Mouse (Mus musculus) CD4-positive helper T cell, adult 2 months (primary cell): ENCODE results near the gene Pds5b.
A peak's percentile ranks its signal among the peaks of the same experiment; 100 is the strongest.
"Not testable (repeated sequence)": the region's sequence is repeated elsewhere in the genome, so short reads cannot be mapped to it uniquely, and the experiment has no call there.

ENCODE experiments used
- DNase-seq: peaks from one replicate; pipeline ENCODE4 v3.0.0-alpha.2; 2012; ENCODE audit warnings: low read depth, missing footprints, low spot score

Pds5b gene

DNA sequence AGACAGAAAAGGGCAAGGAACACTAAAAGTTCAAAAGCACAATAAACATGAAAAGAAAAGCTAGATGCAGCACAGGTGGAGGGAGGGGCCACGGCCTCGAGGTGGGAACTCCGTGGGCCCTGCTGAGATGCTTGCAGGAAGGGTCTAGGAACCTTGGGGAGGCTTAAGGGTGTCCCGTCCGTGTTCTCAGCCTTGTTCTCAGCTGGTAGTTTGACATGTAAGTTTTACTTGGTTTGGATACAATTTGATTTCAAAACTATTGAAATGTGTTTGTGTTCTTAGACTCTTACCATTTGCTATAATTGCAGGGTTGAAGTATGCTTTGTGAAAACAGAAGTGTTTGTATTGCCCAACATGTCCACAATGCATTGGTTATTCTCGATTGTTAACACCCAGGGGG lies 149.2 kb downstream of the Pds5b start:
- DNase-seq = no peak

DNA sequence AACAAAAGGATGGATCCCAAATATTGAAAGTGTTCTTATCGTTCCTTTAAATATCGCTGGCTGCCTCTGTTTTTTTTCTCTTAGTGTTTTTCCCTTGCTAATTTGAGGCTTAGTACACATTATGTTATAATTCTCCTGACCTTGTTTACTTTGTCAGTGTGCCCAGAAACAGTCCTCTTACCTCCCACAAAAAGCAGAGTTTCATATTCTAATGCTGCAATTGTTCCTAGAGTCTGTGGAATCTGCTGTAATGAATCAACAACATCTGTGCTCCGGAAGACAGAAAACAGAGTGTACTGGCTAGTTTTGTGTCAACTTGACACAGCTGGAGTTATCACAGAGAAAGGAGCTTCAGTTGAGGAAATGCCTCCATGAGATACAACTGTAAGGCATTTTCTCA lies 149.8 kb downstream of the Pds5b start:
- DNase-seq = no peak

DNA sequence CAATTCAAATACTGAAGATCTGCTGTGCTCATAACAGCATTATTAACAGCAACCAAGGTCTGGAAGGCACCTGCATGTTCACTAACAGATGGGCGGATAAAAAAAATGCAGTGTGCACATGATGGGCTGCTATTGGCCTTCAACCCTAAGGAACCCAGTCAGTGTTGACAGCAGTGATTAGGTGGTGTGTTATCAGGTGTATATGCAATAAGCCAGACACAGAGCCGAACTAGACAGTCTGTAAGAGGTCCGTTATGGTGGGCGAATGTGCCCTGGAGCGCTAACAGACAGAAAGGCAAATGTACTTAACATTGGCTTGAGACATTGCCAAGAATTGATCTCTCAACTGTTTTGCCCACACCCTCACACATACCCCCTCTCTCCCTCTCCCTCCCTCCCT lies 156.0 kb downstream of the Pds5b start:
- DNase-seq = no peak

DNA sequence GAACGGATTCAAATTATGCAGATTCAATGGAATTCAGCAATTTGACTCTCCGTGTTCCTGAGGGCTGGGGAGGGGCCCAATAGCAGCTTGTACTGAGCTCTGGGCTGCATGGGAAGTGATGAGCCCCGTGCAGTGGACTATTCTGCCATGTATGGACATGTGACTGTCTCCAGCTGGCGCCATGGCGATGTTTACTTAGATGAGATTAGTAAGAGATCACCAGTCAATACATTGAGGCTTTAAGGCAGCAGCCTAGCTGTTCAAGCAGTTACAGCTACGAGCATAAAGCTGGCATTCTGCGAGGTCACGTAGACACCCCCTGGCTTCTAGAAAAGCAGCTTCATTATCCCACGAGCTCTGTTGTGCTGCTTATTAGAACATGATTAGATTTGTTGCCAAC lies 157.2 kb downstream of the Pds5b start:
- no peak for DNase-seq

DNA sequence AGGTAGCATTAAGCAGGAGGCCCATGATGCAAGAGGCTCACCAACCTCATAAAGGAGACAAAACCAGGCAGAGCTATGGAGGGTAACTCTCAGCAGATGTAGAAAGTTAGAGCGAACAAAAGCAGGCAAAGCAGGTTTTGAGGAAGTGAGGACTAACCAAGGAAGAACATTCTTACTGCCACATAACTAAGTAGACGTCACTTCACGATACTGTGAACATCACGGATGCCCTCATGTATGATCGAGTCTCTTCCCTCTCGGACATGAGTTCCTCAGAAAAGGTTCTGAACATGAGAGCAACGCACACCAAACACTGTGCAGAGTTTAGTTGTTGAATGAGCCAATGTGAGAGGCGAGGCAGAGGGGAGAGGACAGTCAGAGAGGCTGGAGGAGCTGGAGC lies 163.2 kb downstream of the Pds5b start:
- DNase-seq = no peak

DNA sequence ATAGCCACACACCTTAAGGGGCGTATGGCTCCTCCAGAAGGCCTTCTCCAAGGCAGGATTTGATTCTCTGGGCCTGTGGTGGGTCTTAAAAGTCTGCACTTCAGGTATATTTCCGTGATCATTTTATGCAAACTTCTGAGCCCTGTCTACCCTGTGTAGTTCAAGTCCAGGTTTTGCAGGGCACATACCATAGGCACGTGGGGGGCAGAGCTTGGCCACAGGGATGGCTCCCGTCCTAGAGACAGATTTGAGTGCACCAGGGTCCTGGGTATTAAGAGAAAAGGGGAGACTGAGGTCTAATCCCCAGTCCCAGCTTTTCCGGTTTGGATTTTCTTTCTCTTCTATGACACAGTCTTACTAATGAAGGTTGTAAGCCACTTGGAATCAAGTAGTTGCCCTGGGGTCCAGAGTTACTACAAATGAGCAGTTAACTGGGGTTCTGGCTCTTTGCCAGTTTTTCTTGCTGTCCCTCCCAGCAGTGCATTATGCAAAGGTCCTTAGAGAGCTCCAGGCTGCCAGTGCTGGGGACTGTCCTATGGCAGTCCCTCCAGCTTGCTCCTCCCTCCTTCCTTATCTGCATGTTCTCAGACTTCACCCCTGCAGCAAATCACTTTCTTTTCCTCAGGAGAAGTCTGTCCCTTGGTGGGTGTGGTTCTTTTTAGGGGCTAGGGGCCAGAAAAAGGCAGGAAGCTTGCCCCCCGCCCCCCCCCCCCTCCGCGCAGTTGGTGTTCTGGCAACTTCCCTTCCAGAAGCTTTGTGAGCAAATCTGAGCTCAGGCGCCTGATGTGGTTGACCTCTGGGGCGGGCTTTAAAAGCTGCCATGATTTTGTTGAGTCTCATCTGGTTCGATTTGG lies 166.4 kb downstream of the Pds5b start:
- peak; percentile 24 for DNase-seq

DNA sequence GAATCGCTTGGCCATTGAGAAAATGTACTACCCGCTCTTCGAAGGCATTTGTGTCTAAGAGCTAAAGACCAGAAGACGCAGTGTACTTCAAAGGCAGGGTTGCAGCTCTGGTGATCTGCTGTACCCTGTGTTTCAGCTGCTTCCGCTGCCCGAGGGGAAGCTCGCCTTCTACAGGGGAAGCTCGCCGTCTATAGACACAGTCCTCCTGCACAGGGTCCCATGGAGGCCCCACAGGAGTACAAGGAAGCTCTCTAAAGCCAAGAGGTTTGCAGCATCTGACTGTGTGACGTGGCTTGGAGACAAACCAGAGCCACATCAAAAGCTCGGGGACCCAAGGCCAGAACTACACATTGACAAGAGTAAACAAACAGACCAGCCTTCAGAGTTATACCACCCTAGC lies 167.1 kb downstream of the Pds5b start:
- DNase-seq = peak; percentile 17

DNA sequence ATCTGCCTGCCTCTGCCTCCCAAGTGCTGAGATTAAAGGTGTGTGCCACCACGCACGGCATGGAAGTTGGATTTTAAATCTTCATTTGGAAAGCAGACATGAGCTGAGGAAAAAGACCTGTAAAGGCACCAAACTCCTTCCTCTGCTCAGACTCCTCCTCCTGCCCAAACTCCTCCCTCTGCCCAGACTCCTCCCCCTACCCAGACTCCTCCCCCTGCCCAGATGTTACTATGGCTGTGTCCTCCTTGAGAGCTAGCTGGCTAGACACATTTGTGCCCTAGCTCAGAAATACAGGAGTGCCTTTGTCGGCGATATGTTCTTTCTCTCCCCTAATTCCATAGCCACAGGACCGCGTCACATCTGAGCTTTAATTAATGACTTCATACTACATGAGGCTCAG lies 172.4 kb downstream of the Pds5b start:
- DNase-seq = no peak

DNA sequence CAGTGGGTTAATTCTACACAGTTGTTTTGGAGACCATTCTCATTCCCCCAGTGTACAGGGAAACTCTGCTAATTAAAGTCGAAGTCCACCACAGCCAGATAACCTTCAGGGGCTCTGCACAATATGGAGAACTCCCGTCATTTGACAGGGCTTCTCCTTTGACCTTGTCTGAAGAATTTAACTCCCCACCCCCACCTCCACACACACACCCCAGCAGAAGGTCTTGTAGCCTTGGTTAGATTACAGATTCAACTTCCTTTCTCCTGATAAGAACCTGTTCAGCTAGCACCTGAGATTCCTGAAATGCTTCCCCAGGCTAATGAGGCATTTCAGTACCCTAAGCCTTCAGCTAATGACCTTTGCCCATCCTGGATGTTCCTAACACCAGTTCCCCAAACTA lies 177.3 kb downstream of the Pds5b start:
- no peak for DNase-seq

DNA sequence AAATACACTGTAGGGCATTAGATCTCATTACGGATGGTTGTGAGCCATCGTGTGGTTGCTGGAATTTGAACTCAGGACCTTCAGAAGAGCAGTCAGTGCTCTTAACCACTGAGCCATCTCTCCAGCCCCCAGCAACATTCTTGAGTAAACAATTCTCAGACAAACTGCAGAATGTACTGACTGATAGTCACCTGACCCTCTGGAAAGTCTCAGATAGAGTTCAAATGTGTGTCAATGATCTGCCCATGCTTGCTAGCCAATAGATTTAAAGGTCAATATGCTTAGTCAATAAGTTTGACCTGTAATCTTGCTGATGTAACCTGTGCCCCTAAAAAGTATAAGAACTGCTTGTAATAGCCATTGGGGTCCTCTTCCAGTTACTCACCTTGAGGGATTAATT lies 178.6 kb downstream of the Pds5b start:
- not testable (repeated sequence) for DNase-seq

DNA sequence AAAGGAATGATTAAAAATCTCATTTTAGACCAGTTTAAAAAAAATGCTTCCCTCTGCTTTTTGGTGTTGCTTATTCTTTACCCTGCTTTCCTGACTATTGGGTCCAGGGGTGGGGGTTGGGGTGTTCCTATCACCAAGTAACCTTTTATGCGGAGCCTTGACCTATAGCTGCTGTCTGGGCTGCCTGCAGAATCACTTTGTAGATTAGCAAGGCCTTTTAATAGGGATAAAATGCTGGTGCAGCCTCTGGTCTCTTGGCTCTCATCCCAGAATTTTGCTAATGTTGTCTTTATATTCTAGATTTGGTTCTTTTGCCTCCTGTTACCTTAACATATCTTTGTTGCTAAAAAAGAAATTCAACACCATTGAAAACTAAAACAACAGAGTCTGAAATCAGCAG lies 181.0 kb downstream of the Pds5b start:
- DNase-seq = no peak

DNA sequence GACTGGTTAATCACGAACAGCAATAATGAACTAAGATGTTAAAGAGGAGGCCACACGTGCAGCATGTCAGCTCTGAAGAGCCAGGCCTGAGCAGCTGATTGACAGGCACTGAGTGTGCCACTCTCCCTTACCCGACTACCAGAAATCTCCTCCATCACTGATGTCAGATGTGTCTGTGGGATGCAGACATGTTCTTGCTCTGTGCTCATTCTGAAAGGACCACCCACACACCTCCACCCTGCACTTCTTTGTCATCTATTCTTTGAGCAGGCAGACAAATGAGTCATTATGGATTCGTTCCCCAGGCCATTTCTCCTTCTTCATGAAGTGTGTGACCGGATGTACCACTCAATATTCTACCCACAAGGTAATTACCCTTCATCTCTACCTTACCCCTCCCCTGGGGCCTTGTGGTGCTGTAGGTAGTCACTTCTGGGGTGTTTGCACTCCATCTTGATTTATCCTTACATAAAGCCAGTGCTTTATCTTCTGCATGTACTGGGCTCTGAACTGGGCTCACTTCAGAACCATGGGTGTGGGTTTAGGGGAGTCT lies 186.2 kb downstream of the Pds5b start:
- peak; percentile 34 for DNase-seq
